Mouse (Mus musculus): ENCODE data around the gene Ang. TPM values are rescaled to one million over a fixed set of nuclear protein-coding genes. Genes with fewer than 3 reads are reported as not detected.

Ang gene
- polyA plus RNA-seq, 1 experiment from 2014 or later = 45.4 TPM

- H3K9me3 ChIP-seq (ENCODE audit: low read length) = no peaks in the 10 kb centered on the region
- no peak for TF ChIP-seq EP300 (IDR thresholded peaks at IDR 0.05)
- TF ChIP-seq CTCF (IDR thresholded peaks at IDR 0.05) = no peak
- ATAC-seq (no peak), DNase-seq (ENCODE audit: low spot score) (no peak)
- H3K9ac ChIP-seq (replicated peaks; ENCODE audit: low read depth) = no peak overlapping the region
- H3K4me1 ChIP-seq (ENCODE audit: insufficient read depth, low read depth, low read length) = no peaks in the 10 kb centered on the region
- 70% methylated on average over 2 of the region's 2 CpGs for WGBS
- no peak overlapping the region for H3K4me2 ChIP-seq (replicated peaks; ENCODE audit: low read depth, low read length)
- no peak overlapping the region for H3K27ac ChIP-seq (ENCODE audit: low read length)
- no peaks in the 10 kb centered on the region for H3K36me3 ChIP-seq (ENCODE audit: insufficient read depth, low read length)
- H3K27me3 ChIP-seq (replicated peaks; ENCODE audit: insufficient read depth, low read length) = no peaks in the 10 kb centered on the region
- H3K4me3 ChIP-seq (ENCODE audit: low read depth, low read length) = no peak overlapping the region
Measured at GRCm38 (mm10) chr14:51143937-51144336, 53.0 kb downstream of the Ang start.

- TF ChIP-seq CTCF (IDR thresholded peaks at IDR 0.05) (no peak), EP300 (IDR thresholded peaks at IDR 0.05) (no peak)
- no peak for ATAC-seq
- WGBS = 96% methylated on average over 4 of the region's 4 CpGs
Measured at GRCm38 (mm10) chr14:51144451-51144850, 53.5 kb downstream of the Ang start.

GRCm38 (mm10) chr14:51145521-51145920 is 54.6 kb downstream of the Ang start:
- no peaks in the 10 kb centered on the region for H3K27me3 ChIP-seq (replicated peaks; ENCODE audit: insufficient read depth, low read length)
- no peak overlapping the region for H3K9ac ChIP-seq (replicated peaks; ENCODE audit: low read depth)
- no peaks in the 10 kb centered on the region for H3K36me3 ChIP-seq (ENCODE audit: insufficient read depth, low read length)
- TF ChIP-seq CTCF (IDR thresholded peaks at IDR 0.05) = no peak
- TF ChIP-seq EP300 (IDR thresholded peaks at IDR 0.05) = no peak
- WGBS = 65% methylated on average over 6 of the region's 6 CpGs
- H3K4me2 ChIP-seq (replicated peaks; ENCODE audit: low read depth, low read length) = no peak overlapping the region
- H3K4me3 ChIP-seq (ENCODE audit: low read depth, low read length) = no peak overlapping the region
- no peak overlapping the region for H3K27ac ChIP-seq (ENCODE audit: low read length)
- ATAC-seq (no peak), DNase-seq (ENCODE audit: low spot score) (no peak)
- no peaks in the 10 kb centered on the region for H3K9me3 ChIP-seq (ENCODE audit: low read length)
- H3K4me1 ChIP-seq (ENCODE audit: insufficient read depth, low read depth, low read length) = no peaks in the 10 kb centered on the region

More at GRCm38 (mm10) chr14:51144451-51144850, 53.5 kb downstream of the Ang start:
- H3K4me2 ChIP-seq (replicated peaks; ENCODE audit: low read depth, low read length) = no peak overlapping the region
- DNase-seq (ENCODE audit: low spot score) = no peak
- H3K36me3 ChIP-seq (ENCODE audit: insufficient read depth, low read length) = no peaks in the 10 kb centered on the region
- no peak overlapping the region for H3K9ac ChIP-seq (replicated peaks; ENCODE audit: low read depth)
- H3K4me3 ChIP-seq (ENCODE audit: low read depth, low read length) = no peak overlapping the region
- H3K27me3 ChIP-seq (replicated peaks; ENCODE audit: insufficient read depth, low read length) = no peaks in the 10 kb centered on the region
- no peaks in the 10 kb centered on the region for H3K4me1 ChIP-seq (ENCODE audit: insufficient read depth, low read depth, low read length)
- H3K27ac ChIP-seq (ENCODE audit: low read length) = no peak overlapping the region
- no peaks in the 10 kb centered on the region for H3K9me3 ChIP-seq (ENCODE audit: low read length)

GRCm38 (mm10) chr14:51146685-51147084 is 55.7 kb downstream of the Ang start, which contains the start of gene Rnase1:
Gene Rnase1, minus strand, starts transcription at chr14:51146785.
- no peaks in the 10 kb centered on the region for H3K4me1 ChIP-seq (ENCODE audit: insufficient read depth, low read depth, low read length)

GRCm38 (mm10) chr14:51148006-51148405 is 57.1 kb downstream of the Ang start:
- Histone ChIP-seq H3K4me1 (ENCODE audit: insufficient read depth, low read depth, low read length) (no peaks in the 10 kb centered on the region), H3K9ac (replicated peaks; ENCODE audit: low read depth) (no peak overlapping the region), H3K4me2 (replicated peaks; ENCODE audit: low read depth, low read length) (no peak overlapping the region), H3K4me3 (ENCODE audit: low read depth, low read length) (no peak overlapping the region), H3K27ac (ENCODE audit: low read length) (no peak overlapping the region), H3K27me3 (replicated peaks; ENCODE audit: insufficient read depth, low read length) (no peaks in the 10 kb centered on the region), H3K36me3 (ENCODE audit: insufficient read depth, low read length) (no peaks in the 10 kb centered on the region), H3K9me3 (ENCODE audit: low read length) (no peaks in the 10 kb centered on the region)
- ATAC-seq = no peak
- DNase-seq (ENCODE audit: low spot score) = no peak
- TF ChIP-seq EP300 (IDR thresholded peaks at IDR 0.05) (no peak), CTCF (IDR thresholded peaks at IDR 0.05) (no peak)
- WGBS = 58% methylated on average over 3 of the region's 3 CpGs

More at GRCm38 (mm10) chr14:51146685-51147084, 55.7 kb downstream of the Ang start, which contains the start of gene Rnase1:
- H3K9me3 ChIP-seq (ENCODE audit: low read length) = no peaks in the 10 kb centered on the region
- no peak within 1 kb of the TSS for H3K4me2 ChIP-seq (replicated peaks; ENCODE audit: low read depth, low read length)
- H3K4me3 ChIP-seq (ENCODE audit: low read depth, low read length) = no peak within 1 kb of the TSS
- WGBS = 68% methylated on average over 2 of the region's 2 CpGs
- H3K9ac ChIP-seq (replicated peaks; ENCODE audit: low read depth) = no peak within 1 kb of the TSS
- H3K27me3 ChIP-seq (replicated peaks; ENCODE audit: insufficient read depth, low read length) = no peaks in the 10 kb centered on the region
- TF ChIP-seq EP300 (IDR thresholded peaks at IDR 0.05) (no peak), CTCF (IDR thresholded peaks at IDR 0.05) (no peak)
- no peaks in the 10 kb centered on the region for H3K36me3 ChIP-seq (ENCODE audit: insufficient read depth, low read length)
- no peak within 1 kb of the TSS for H3K27ac ChIP-seq (ENCODE audit: low read length)
- DNase-seq (ENCODE audit: low spot score) (no peak), ATAC-seq (no peak)

GRCm38 (mm10) chr14:51149164-51149563 is 58.2 kb downstream of the Ang start:
- TF ChIP-seq CTCF (IDR thresholded peaks at IDR 0.05) (no peak), EP300 (IDR thresholded peaks at IDR 0.05) (no peak)
- 38% methylated on average over 5 of the region's 5 CpGs for WGBS
- H3K9ac ChIP-seq (replicated peaks; ENCODE audit: low read depth) = no peak overlapping the region
- H3K36me3 ChIP-seq (ENCODE audit: insufficient read depth, low read length) = no peaks in the 10 kb centered on the region
- no peaks in the 10 kb centered on the region for H3K4me1 ChIP-seq (ENCODE audit: insufficient read depth, low read depth, low read length)
- DNase-seq (ENCODE audit: low spot score) (no peak), ATAC-seq (no peak)
- no peaks in the 10 kb centered on the region for H3K27me3 ChIP-seq (replicated peaks; ENCODE audit: insufficient read depth, low read length)
- no peak overlapping the region for H3K4me3 ChIP-seq (ENCODE audit: low read depth, low read length)
- no peaks in the 10 kb centered on the region for H3K9me3 ChIP-seq (ENCODE audit: low read length)
- H3K4me2 ChIP-seq (replicated peaks; ENCODE audit: low read depth, low read length) = no peak overlapping the region
- no peak overlapping the region for H3K27ac ChIP-seq (ENCODE audit: low read length)

Data from lung, postnatal 0 days (tissue).